Mouse (Mus musculus) urinary bladder, adult 2 months (tissue): Measurements from ENCODE around the gene Cwc15. TPM values are rescaled to one million over a fixed set of nuclear protein-coding genes. Genes with fewer than 3 reads are reported as not detected.

Source experiments
- DNase-seq: peaks from one replicate; pipeline ENCODE4 v3.0.0; 2022; ENCODE audit warnings: low spot score
- polyA plus RNA-seq: library from polyadenylated mRNA; depleted of rRNA; stranded (reverse); fragments of >200 nt; gene quantifications from 2 replicates; pipeline ENCODE4 v1.2.3, GENCODE M21; 2012; rRNA removed

The Cwc15 gene
- polyA plus RNA-seq, 1 experiment = 107 TPM

- DNase-seq = no peak
Observed at GRCm38 (mm10) chr9:14547584-14548365, 47.4 kb downstream of the Cwc15 start.

- no peak for DNase-seq
Observed at GRCm38 (mm10) chr9:14548366-14548761, 47.9 kb downstream of the Cwc15 start.

DNA sequence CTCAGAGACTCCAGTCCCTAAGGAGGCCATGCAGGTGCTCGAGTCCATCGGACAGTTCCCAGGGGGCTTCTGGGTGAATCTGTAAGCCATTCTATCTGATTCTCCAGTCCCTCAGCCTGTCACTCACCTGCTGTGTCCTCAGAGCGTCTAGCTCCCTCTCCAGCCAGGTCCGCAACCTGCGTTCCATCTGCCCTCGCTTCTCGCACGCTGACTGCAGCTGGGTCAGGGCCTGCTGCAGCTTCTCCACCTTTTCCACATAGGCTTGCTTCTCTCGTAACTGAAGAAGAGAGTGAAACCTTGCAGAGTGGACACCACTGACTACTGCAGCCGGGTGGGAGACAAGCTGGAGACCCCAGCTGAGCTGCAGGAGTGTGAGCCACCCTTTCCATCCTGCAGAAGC is 57.9 kb downstream of the Cwc15 start:
- DNase-seq = no peak

GRCm38 (mm10) chr9:14559430-14559829 is 59.0 kb downstream of the Cwc15 start:
- DNase-seq = no peak

- DNase-seq = no peak
Observed at GRCm38 (mm10) chr9:14559996-14560395, 59.6 kb downstream of the Cwc15 start.

Other genes with a start within 250 kb of the Cwc15 start
- gene Sesn3, start 225.6 kb upstream of the Cwc15 start, polyA plus RNA-seq = 11.9 and 18.5 TPM in 2 replicates
- gene Endod1, start 119.1 kb upstream of the Cwc15 start, polyA plus RNA-seq = 40.2 and 44.1 TPM in 2 replicates
- 0.19 and 0.27 TPM in 2 replicates for gene Kdm4d, start 135 bp upstream of the Cwc15 start, polyA plus RNA-seq
- gene Amotl1, start 144.4 kb downstream of the Cwc15 start, polyA plus RNA-seq = 21.7 and 32.7 TPM in 2 replicates
- 0.62 and 0.67 TPM in 2 replicates for gene Piwil4, start 240.1 kb downstream of the Cwc15 start, polyA plus RNA-seq